ENCODE assay signal across 9 mouse cellular contexts in genomic region chr2:119757601-119758100, GRCm38 (mm10). TPM values are rescaled to one million over a fixed set of nuclear protein-coding genes. Genes with fewer than 3 reads are reported as not detected.
DNase-seq lines count a peak whose midpoint lies in the region; ATAC-seq and TF ChIP-seq lines count a peak whose summit lies in the region.
"Had no signal": no experiment of that assay in that cellular context is flagged by ENCODE, and none has a peak within 500 bp of the region (broad histone marks: within the 10 kb centered on the region; RNA-seq: fewer than 3 reads in every experiment).

No protein-coding gene starts in this region.

- peaks cover 79% of the 10 kb centered on the region for H3K27me3 ChIP-seq in heart, embryonic 15.5 days
- peaks cover 85% of the 10 kb centered on the region for H3K27me3 ChIP-seq in embryonic facial prominence, embryonic 15.5 days
- H3K27me3 ChIP-seq in limb, embryonic 11.5 days (ENCODE audit: control insufficient read depth, insufficient read depth, low read length) = peaks cover 56% of the 10 kb centered on the region
- peaks cover 21% of the 10 kb centered on the region for H3K27me3 ChIP-seq in small intestine, adult 2 months (ENCODE audit: control insufficient read depth, insufficient read depth, low read length)

- no peak for TF ChIP-seq POLR2A in small intestine, adult 2 months (IDR thresholded peaks at IDR 0.05; ENCODE audit: low read depth, low read length)

- TF ChIP-seq CTCF in small intestine, adult 2 months (IDR thresholded peaks at IDR 0.05; ENCODE audit: extremely low read depth, insufficient read length, insufficient replicate concordance, low read depth, low read length) = no peak

- no peaks in the 10 kb centered on the region for H3K9me3 ChIP-seq in heart, embryonic 15.5 days (replicated peaks)
- H3K9me3 ChIP-seq in embryonic facial prominence, embryonic 15.5 days (replicated peaks) = no peaks in the 10 kb centered on the region
- H3K9me3 ChIP-seq in limb, embryonic 11.5 days (ENCODE audit: control insufficient read depth, low read length) = no peaks in the 10 kb centered on the region

- DNase-seq in heart, adult 9 months (ENCODE audit: low spot score in 2 of 2) = no peak
- peak; percentile 31 for DNase-seq in Muller cell, postnatal 12 days (ENCODE audit: inconsistent ontology term)
- DNase-seq in limb, embryonic 11.5 days (ENCODE audit: low spot score) = peak; percentile 50
- no peak for DNase-seq in spleen, postnatal 4 days (ENCODE audit: low spot score in 2 of 2)
- no peak for DNase-seq in layer of hippocampus, adult 9-11 months

- H3K9ac ChIP-seq in heart, embryonic 15.5 days = peak overlapping the region; percentile 60
- peak overlapping the region; percentile 15; the same call in 1 of the 2 replicates for H3K9ac ChIP-seq in embryonic facial prominence, embryonic 15.5 days
- peak overlapping the region; percentile 9; the same call in 1 of the 2 replicates for H3K9ac ChIP-seq in limb, embryonic 11.5 days (ENCODE audit: low read length)

- no peaks in the 10 kb centered on the region for H3K36me3 ChIP-seq in heart, embryonic 15.5 days
- no peaks in the 10 kb centered on the region for H3K36me3 ChIP-seq in embryonic facial prominence, embryonic 15.5 days
- H3K36me3 ChIP-seq in limb, embryonic 11.5 days (ENCODE audit: control insufficient read depth, insufficient read depth, low read length) = no peaks in the 10 kb centered on the region
- H3K36me3 ChIP-seq in small intestine, adult 2 months (ENCODE audit: control insufficient read depth, insufficient read depth, low read length) = no peaks in the 10 kb centered on the region

- peak overlapping the region; percentile 74 for H3K4me3 ChIP-seq in heart, embryonic 15.5 days
- peak overlapping the region; percentile 57 for H3K4me3 ChIP-seq in embryonic facial prominence, embryonic 15.5 days (replicated peaks)
- H3K4me3 ChIP-seq in limb, embryonic 11.5 days (ENCODE audit: low read depth, low read length) = peak overlapping the region; percentile 54
- peak overlapping the region; percentile 85 for H3K4me3 ChIP-seq in small intestine, adult 2 months (ENCODE audit: low read depth, low read length)
- H3K4me3 ChIP-seq: myocyte had no signal

- peak overlapping the region; percentile 100 for H3K4me2 ChIP-seq in heart, embryonic 15.5 days
- H3K4me2 ChIP-seq in embryonic facial prominence, embryonic 15.5 days (replicated peaks) = peak overlapping the region; percentile 100
- peak overlapping the region; percentile 98 for H3K4me2 ChIP-seq in limb, embryonic 11.5 days (ENCODE audit: low read depth, severe bottlenecking)

- 0 out of 2 replicates have a peak, but pooled peaks have one; percentile 18 for ATAC-seq in heart, embryonic 15.5 days (replicated peaks; ENCODE audit: insufficient number of reproducible peaks, insufficient read depth, low FRiP score, low read depth)
- ATAC-seq in embryonic facial prominence, embryonic 15.5 days (ENCODE audit: insufficient number of reproducible peaks, low FRiP score, low TSS enrichment, low read depth) = no peak
- peak; percentile 32; the same call in 1 of the 2 replicates for ATAC-seq in limb, embryonic 11.5 days (ENCODE audit: insufficient number of reproducible peaks, low FRiP score, low TSS enrichment, low read depth)

- peaks cover 17% of the 10 kb centered on the region for H3K4me1 ChIP-seq in heart, embryonic 15.5 days (replicated peaks)
- peaks cover 19% of the 10 kb centered on the region for H3K4me1 ChIP-seq in embryonic facial prominence, embryonic 15.5 days
- peaks cover 6% of the 10 kb centered on the region; the same call in 1 of the 2 replicates for H3K4me1 ChIP-seq in limb, embryonic 11.5 days (ENCODE audit: control insufficient read depth, insufficient read depth, low read length)
- peaks cover 8% of the 10 kb centered on the region for H3K4me1 ChIP-seq in small intestine, adult 2 months (ENCODE audit: control insufficient read depth, insufficient read depth, insufficient read length, low read length)

- WGBS in heart, embryonic 15.5 days = 6% methylated on average over 18 of the region's 31 CpGs
- WGBS in embryonic facial prominence, embryonic 15.5 days = 4% methylated on average over 30 of the region's 31 CpGs
- 5% methylated on average over 19 of the region's 31 CpGs for WGBS in limb, embryonic 11.5 days
- WGBS in small intestine, adult 2 months = 4% methylated on average over 31 of the region's 31 CpGs

- H3K27ac ChIP-seq in heart, embryonic 15.5 days = no peak overlapping the region
- no peak overlapping the region for H3K27ac ChIP-seq in embryonic facial prominence, embryonic 15.5 days (replicated peaks)
- H3K27ac ChIP-seq in limb, embryonic 11.5 days (replicated peaks; ENCODE audit: low read depth, low read length) = no peak overlapping the region
- H3K27ac ChIP-seq in small intestine, adult 2 months (ENCODE audit: insufficient read depth, low read depth, low read length) = no peak overlapping the region

RNA-seq across cellular contexts. Expression of gene Ltk, which starts 2.6 kb away (rescaled TPM):
- polyA plus RNA-seq in heart, embryonic 15.5 days (2015; fragmentation: Nextera tagmentation; extraction: Ambion mirVana) = 0.10 and 0.22 TPM in 2 replicates
- polyA plus RNA-seq in embryonic facial prominence, embryonic 15.5 days (2015; fragmentation: Nextera tagmentation; extraction: Ambion mirVana) = 0.24 and 0.49 TPM in 2 replicates
- not detected in 2 replicates for polyA plus RNA-seq in limb, embryonic 11.5 days (2014; fragmentation: Nextera tagmentation; extraction: Ambion mirVana)
- 1.8 and 2.0 TPM in 2 replicates for polyA plus RNA-seq in small intestine, adult 2 months (2012; rRNA removed)
- polyA plus RNA-seq: myocyte had no signal

RNA-seq across cellular contexts. Expression of gene Itpka, which starts 15.5 kb away (rescaled TPM):
- 2.0 and 2.4 TPM in 2 replicates for polyA plus RNA-seq in heart, embryonic 15.5 days (2015; fragmentation: Nextera tagmentation; extraction: Ambion mirVana)
- polyA plus RNA-seq in embryonic facial prominence, embryonic 15.5 days (2015; fragmentation: Nextera tagmentation; extraction: Ambion mirVana) = 1.7 and 2.0 TPM in 2 replicates
- 0.64 and 0.81 TPM in 2 replicates for polyA plus RNA-seq in limb, embryonic 11.5 days (2014; fragmentation: Nextera tagmentation; extraction: Ambion mirVana)
- polyA plus RNA-seq in small intestine, adult 2 months (2012; rRNA removed) = 21.6 and 39.7 TPM in 2 replicates

RNA-seq across cellular contexts. Expression of gene Rpap1, which starts 29.7 kb away (rescaled TPM):
- polyA plus RNA-seq in heart, embryonic 15.5 days (2015; fragmentation: Nextera tagmentation; extraction: Ambion mirVana) = 15.4 and 20.6 TPM in 2 replicates
- 24.5 and 25.8 TPM in 2 replicates for polyA plus RNA-seq in embryonic facial prominence, embryonic 15.5 days (2015; fragmentation: Nextera tagmentation; extraction: Ambion mirVana)
- 26.3 and 30.7 TPM in 2 replicates for polyA plus RNA-seq in limb, embryonic 11.5 days (2014; fragmentation: Nextera tagmentation; extraction: Ambion mirVana)
- polyA plus RNA-seq in small intestine, adult 2 months (2012; rRNA removed) = 12.8 and 18.2 TPM in 2 replicates

RNA-seq across cellular contexts. Expression of gene Tyro3, which starts 39.9 kb away (rescaled TPM):
- 6.2 and 8.5 TPM in 2 replicates for polyA plus RNA-seq in heart, embryonic 15.5 days (2015; fragmentation: Nextera tagmentation; extraction: Ambion mirVana)
- polyA plus RNA-seq in embryonic facial prominence, embryonic 15.5 days (2015; fragmentation: Nextera tagmentation; extraction: Ambion mirVana) = 31.2 and 31.8 TPM in 2 replicates
- polyA plus RNA-seq in limb, embryonic 11.5 days (2014; fragmentation: Nextera tagmentation; extraction: Ambion mirVana) = 27.0 and 30.1 TPM in 2 replicates
- 3.2 and 6.3 TPM in 2 replicates for polyA plus RNA-seq in small intestine, adult 2 months (2012; rRNA removed)

Comparison
In these comparisons a context has a peak if more than half of its experiments do, and no peak if none do; other contexts are left out.
1. H3K9ac ChIP-seq: peak in every context shown above with its lines; median percentile 60 in heart, embryonic 15.5 days; 15 in embryonic facial prominence, embryonic 15.5 days; 9 in limb, embryonic 11.5 days.
2. DNase-seq: peak in Muller cell, postnatal 12 days (single experiment) and limb, embryonic 11.5 days (single experiment); none in heart, adult 9 months (0 of 2), spleen, postnatal 4 days (0 of 2) and layer of hippocampus, adult 9-11 months (single experiment).
3. Peak in every context shown above with its lines, with median percentiles within 50 percentile points of each other: H3K4me2 ChIP-seq and H3K4me3 ChIP-seq.